Mouse (Mus musculus) kidney, adult 2 months (tissue): ENCODE measurements around the gene Dhx37. TPM values are rescaled to one million over a fixed set of nuclear protein-coding genes. Genes with fewer than 3 reads are reported as not detected.
"Not testable (repeated sequence)": the region's sequence is repeated elsewhere in the genome, so short reads cannot be mapped to it uniquely, and the experiment has no call there.

Experiments
- DNase-seq: peaks from one replicate; pipeline ENCODE4 v3.0.0; 2021
- H3K27ac ChIP-seq: fragments of 200-500 bp; 2 replicates; pipeline ENCODE4 v1.5.1; 2012; ENCODE audit warnings: low read depth, low read length, control low read depth, inconsistent platforms; ENCODE audit not compliant: insufficient read depth
- H3K27me3 ChIP-seq: fragments of 200-500 bp; replicated peaks from 2 replicates; pipeline ENCODE4 v1.6.1; 2012; ENCODE audit warnings: mild to moderate bottlenecking, moderate library complexity, low read length, inconsistent platforms; ENCODE audit not compliant: control insufficient read depth, insufficient read depth
- H3K36me3 ChIP-seq: fragments of 200-500 bp; 2 replicates; pipeline ENCODE4 v1.6.1; 2012; ENCODE audit warnings: mild to moderate bottlenecking, moderate library complexity, low read length, inconsistent platforms; ENCODE audit not compliant: control insufficient read depth, insufficient read depth
- H3K4me1 ChIP-seq: fragments of 200-500 bp; 2 replicates; pipeline ENCODE4 v1.6.1; 2011; ENCODE audit warnings: low read length; ENCODE audit not compliant: control insufficient read depth, insufficient read depth
- H3K4me3 ChIP-seq: fragments of 200-500 bp; 2 replicates; pipeline ENCODE4 v1.5.1; 2011; ENCODE audit warnings: mild to moderate bottlenecking, low read depth, low read length, control low read depth; ENCODE audit not compliant: insufficient read depth
- CTCF ChIP-seq: fragments of 200-500 bp; conservative IDR thresholded peaks from 2 replicates; pipeline ENCODE4 v1.5.1; 2011; ENCODE audit warnings: low read depth, mild to moderate bottlenecking, control low read depth, low read length, moderate library complexity, mixed read lengths; ENCODE audit not compliant: insufficient read depth, insufficient read length
- POLR2A ChIP-seq: fragments of 200-500 bp; IDR thresholded peaks from one replicate; pipeline ENCODE4 v1.6.1; 2011; ENCODE audit warnings: low read depth, low read length, control low read depth
- WGBS: fragments of 180-500 bp; shearing (Covaris S2); methylation state at CpG from one replicate; pipeline ENCODE4 v1.1.7; 2018; 5-methylcytosine and 5-hydroxymethylcytosine counted together
- polyA plus RNA-seq: library from polyadenylated mRNA; depleted of rRNA; stranded (reverse); fragments of >200 nt; gene quantifications from 2 replicates; pipeline ENCODE4 v1.2.3, GENCODE M21; 2012

Dhx37 gene
- polyA plus RNA-seq, 1 experiment = 10.8 TPM

DNA sequence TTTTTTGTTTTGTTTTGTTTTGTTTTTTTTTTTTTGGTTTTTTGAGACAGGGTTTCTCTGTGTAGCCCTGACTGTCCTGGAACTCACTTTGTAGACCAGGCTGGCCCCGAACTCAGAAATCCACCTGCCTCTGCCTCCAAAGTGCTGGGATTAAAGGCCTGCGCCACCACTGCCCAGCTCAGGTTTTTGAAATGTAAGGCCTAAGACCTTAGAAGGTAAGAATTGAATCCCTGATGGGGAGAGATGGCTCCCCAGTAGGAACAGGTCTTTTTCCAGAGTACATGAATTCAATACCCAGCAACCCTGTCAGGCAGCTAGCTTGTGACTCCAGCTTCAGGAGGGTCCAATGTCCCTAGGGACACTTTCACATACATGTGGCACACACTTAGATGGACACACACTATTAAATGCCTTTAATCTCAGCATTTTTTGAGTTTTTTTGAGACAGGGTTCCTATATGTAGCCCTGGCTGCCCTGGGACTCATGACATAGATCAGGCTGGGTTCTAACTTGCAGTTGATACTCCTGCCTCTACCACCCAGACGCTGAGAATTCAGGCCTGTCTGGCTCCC lies 42.9 kb downstream of the Dhx37 start:
- Histone ChIP-seq H3K27me3 (no peaks in the 10 kb centered on the region), H3K36me3 (peaks cover 6% of the 10 kb centered on the region; the same call in 1 of the 2 replicates), H3K27ac (peak overlapping the region; percentile 100), H3K4me1 (peaks cover 30% of the 10 kb centered on the region; the same call in 1 of the 2 replicates), H3K4me3 (no peak overlapping the region)
- peak; percentile 38 for DNase-seq
- WGBS = 74% methylated on average over 3 of the region's 3 CpGs
- TF ChIP-seq POLR2A (no peak), CTCF (no peak)

DNA sequence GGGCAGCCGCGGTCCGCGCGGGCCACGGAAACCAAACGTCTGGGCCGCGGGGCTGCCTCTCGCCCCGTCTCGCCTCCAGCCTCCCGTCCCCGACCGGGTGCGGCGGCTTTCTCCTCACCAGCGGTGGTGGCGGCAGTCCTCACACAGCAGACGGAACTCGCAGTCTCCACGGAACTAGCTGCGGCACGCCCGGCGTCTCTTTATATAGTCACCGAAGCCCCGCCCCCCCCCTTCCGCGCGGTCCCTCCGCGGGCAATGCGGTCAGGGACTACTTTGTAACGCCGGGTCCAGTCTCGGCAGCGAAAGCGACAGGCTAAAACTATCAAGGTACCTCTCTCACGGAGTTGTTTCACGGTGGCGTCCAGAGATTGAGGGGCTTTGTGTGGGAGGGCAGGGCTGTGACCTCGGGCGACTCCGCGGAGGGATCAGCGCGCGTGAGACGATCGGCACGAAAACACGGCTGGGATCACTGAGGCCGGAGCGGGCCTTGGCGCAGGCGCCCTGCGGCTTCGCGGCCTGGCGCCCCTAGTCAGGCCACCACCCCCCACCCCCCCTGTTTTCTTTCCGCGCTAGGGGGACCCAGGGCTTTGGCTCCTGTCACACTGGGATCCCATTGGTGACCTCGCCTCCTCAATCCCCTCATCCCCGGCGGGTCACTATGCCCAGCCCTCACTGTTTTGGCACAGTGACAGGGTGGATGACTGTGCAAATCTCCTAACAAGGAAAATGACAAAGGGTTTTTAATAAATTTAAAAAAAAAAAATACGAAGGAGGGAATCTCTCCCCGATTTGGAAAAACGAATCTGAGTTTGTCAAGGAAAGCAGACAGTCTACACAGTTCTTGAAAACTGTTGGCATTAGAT lies 44.1 kb downstream of the Dhx37 start, which contains the start of gene Ubc:
Gene Ubc (minus strand): TSS at position 624 of the 863 bp plus-strand sequence.
- peak; percentile 97 for DNase-seq
- H3K27me3 ChIP-seq = no peaks in the 10 kb centered on the region
- H3K4me3 ChIP-seq = peak within 1 kb of the TSS; percentile 98
- peaks cover 30% of the 10 kb centered on the region; the same call in 1 of the 2 replicates for H3K4me1 ChIP-seq
- TF ChIP-seq CTCF = no peak
- TF ChIP-seq POLR2A = peak; percentile 99
- under 1% methylated on average over 69 of the region's 69 CpGs for WGBS
- peak within 1 kb of the TSS; percentile 100 for H3K27ac ChIP-seq
- H3K36me3 ChIP-seq = peaks cover 15% of the 10 kb centered on the region

DNA sequence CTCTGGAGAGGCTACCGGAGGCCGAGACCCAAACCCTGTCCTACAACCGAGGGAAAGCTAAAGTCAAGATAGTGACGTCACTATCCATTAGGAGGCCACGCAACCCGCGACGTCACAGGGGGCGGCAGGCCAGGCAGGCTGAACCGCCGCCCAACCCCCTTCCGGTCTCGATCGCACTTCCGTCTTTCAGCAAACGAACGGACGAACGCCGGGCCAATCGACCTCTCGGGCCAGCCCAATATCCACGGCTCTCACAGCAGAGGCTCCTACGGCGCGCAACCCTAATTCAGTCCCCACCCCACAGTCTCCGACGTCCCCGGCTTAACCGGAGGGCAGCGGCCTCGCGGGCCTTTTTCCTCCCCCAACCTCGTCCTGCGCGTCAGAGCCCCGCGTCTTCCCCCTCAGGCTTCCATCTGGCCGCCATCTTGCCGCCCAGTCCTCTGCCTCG lies 44.8 kb downstream of the Dhx37 start, which contains the start of gene Gm10382:
Gene Gm10382 (plus strand): TSS at position 192 of the 448 bp plus-strand sequence.
- Histone ChIP-seq H3K27ac (peak within 1 kb of the TSS; percentile 100), H3K27me3 (no peaks in the 10 kb centered on the region), H3K4me3 (peak within 1 kb of the TSS; percentile 98), H3K36me3 (peaks cover 17% of the 10 kb centered on the region), H3K4me1 (peaks cover 30% of the 10 kb centered on the region)
- peak; percentile 92 for DNase-seq
- WGBS = under 1% methylated on average over 41 of the region's 41 CpGs
- TF ChIP-seq POLR2A (peak; percentile 72), CTCF (no peak; the same call in 1 of the 2 replicates)

DNA sequence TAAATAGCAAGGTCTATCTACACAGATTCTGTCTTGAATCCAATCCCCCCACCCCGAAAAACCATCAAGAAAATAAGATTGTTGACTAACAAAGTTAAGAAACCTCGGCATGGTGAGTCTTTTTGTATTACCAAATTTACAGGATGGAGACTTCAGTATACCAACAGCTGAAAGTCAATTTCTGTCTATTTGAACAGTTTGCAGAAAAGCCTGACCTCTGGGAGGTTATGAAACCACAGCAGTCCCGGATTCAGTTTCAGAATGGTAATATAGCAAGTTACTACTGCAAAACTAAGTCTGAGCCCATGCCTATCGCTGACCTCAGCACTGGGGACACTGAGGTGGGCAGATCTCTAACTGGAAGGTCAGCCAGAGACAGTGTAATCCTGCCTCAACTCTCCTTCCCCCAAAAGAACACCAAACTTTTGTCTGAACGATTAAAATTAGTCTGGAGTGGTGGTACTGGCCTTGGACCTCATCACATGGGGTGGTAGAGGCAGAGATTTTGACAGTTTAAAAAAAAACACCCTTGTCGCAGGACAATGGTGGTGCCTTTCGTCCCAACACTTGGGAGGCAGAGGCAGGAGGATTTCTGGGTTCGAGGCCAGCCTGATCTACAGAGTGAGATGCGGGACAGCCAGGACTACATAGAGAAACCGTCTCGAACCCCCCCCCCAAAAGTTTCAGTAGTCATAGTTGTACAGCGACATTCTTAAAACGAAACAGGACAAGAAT lies 45.4 kb downstream of the Dhx37 start:
- Histone ChIP-seq H3K36me3 (peaks cover 18% of the 10 kb centered on the region), H3K27ac (peak overlapping the region; percentile 100), H3K4me3 (peak overlapping the region; percentile 98), H3K4me1 (peaks cover 25% of the 10 kb centered on the region), H3K27me3 (no peaks in the 10 kb centered on the region)
- WGBS = 2% methylated on average over 13 of the region's 13 CpGs
- TF ChIP-seq POLR2A (no peak), CTCF (no peak)
- DNase-seq = peak; percentile 26

DNA sequence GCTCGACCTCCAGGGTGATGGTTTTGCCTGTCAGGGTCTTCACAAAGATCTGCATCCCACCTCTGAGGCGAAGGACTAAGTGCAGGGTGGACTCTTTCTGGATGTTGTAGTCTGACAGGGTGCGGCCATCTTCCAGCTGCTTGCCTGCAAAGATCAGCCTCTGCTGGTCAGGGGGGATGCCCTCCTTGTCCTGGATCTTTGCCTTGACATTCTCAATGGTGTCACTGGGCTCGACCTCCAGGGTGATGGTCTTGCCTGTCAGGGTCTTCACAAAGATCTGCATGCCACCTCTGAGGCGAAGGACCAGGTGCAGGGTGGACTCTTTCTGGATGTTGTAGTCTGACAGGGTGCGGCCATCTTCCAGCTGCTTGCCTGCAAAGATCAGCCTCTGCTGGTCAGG lies 46.6 kb downstream of the Dhx37 start:
- peak overlapping the region; percentile 39; the same call in 1 of the 2 replicates for H3K4me3 ChIP-seq
- peaks cover 18% of the 10 kb centered on the region for H3K4me1 ChIP-seq
- not testable (repeated sequence) for DNase-seq, H3K27ac ChIP-seq, H3K27me3 ChIP-seq
- H3K36me3 ChIP-seq = peaks cover 19% of the 10 kb centered on the region
- 49% methylated on average over 5 of the region's 6 CpGs for WGBS

DNA sequence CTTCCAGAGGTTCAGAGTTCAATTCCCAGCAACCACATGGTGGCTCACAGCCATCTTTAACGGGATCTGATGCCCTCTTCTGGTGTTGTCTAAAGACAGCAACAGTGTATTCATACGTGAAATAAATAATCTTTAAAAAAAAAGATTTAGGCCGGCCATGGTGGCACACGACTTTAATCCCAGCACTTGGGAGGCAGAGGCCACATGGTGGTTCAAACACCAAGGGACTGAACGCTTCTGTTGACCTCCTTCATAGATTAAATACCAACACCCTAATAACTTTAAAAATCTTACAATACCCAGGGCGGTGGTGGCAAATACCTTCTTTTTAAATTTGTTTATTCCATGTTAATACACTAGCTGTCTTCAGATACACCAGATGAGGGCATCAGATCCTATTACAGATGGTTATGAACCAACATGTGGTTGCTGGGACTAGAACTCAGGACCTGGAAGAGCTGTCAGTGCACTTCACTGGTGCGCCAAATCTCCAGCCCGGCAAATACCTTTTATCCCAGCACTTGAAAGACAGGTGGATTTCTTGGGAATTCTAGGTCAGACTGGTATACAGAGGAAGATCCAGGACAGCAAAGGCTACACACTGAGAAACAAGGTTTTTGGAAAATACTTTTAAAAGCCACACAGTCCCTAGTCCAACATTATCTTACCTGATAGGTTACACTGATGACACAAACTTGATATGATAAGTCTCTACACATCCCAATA lies 48.5 kb downstream of the Dhx37 start:
- peak; percentile 50 for DNase-seq
- H3K27me3 ChIP-seq = no peaks in the 10 kb centered on the region
- H3K4me3 ChIP-seq = peak overlapping the region; percentile 15
- no peak overlapping the region for H3K27ac ChIP-seq
- TF ChIP-seq CTCF (no peak), POLR2A (peak; percentile 12)
- H3K36me3 ChIP-seq = peaks cover 19% of the 10 kb centered on the region
- WGBS = 24% methylated on average over 8 of the region's 8 CpGs
- H3K4me1 ChIP-seq = peaks cover 8% of the 10 kb centered on the region
